Mouse (Mus musculus) erythroblast, embryonic 14.5 days (primary cell): ENCODE data around the gene Polr2m. TPM values are rescaled to one million over a fixed set of nuclear protein-coding genes. Genes with fewer than 3 reads are reported as not detected.
"Not testable (repeated sequence)": the region's sequence is repeated elsewhere in the genome, so short reads cannot be mapped to it uniquely, and the experiment has no call there.

Experiments used
- H3K27me3 ChIP-seq: 2 replicates; pipeline ENCODE4 v1.6.1; 2012; ENCODE audit warnings: inconsistent platforms; ENCODE audit not compliant: control insufficient read depth
- H3K36me3 ChIP-seq: 2 replicates; pipeline ENCODE4 v1.6.1; 2012; ENCODE audit warnings: mild to moderate bottlenecking, inconsistent platforms; ENCODE audit not compliant: control insufficient read depth
- H3K4me1 ChIP-seq: 2 replicates; pipeline ENCODE4 v1.6.1; 2012; ENCODE audit warnings: inconsistent platforms; ENCODE audit not compliant: control insufficient read depth
- H3K4me3 ChIP-seq: replicated peaks from 2 replicates; pipeline ENCODE3; 2012; ENCODE audit warnings: moderate library complexity, mild to moderate bottlenecking, inconsistent platforms
- H3K9me3 ChIP-seq: 2 replicates; pipeline ENCODE4 v1.6.1; 2012; ENCODE audit warnings: low read length, inconsistent platforms, mixed read lengths; ENCODE audit not compliant: control insufficient read depth
- GATA1 ChIP-seq: IDR thresholded peaks from 2 replicates; pipeline ENCODE4 v1.6.1; 2012; ENCODE audit warnings: low read length, inconsistent platforms, mixed read lengths
- TAL1 ChIP-seq: IDR thresholded peaks from 3 replicates; pipeline ENCODE4 v1.6.1; 2012; ENCODE audit warnings: low read length, inconsistent platforms, mixed read lengths
- polyA plus RNA-seq: library from polyadenylated mRNA; stranded (reverse); fragments of >175 nt; gene quantifications from 2 replicates; pipeline ENCODE4 v1.2.3, GENCODE M21; 2012

The Polr2m gene
- polyA plus RNA-seq, 1 experiment = 24.7 TPM

DNA sequence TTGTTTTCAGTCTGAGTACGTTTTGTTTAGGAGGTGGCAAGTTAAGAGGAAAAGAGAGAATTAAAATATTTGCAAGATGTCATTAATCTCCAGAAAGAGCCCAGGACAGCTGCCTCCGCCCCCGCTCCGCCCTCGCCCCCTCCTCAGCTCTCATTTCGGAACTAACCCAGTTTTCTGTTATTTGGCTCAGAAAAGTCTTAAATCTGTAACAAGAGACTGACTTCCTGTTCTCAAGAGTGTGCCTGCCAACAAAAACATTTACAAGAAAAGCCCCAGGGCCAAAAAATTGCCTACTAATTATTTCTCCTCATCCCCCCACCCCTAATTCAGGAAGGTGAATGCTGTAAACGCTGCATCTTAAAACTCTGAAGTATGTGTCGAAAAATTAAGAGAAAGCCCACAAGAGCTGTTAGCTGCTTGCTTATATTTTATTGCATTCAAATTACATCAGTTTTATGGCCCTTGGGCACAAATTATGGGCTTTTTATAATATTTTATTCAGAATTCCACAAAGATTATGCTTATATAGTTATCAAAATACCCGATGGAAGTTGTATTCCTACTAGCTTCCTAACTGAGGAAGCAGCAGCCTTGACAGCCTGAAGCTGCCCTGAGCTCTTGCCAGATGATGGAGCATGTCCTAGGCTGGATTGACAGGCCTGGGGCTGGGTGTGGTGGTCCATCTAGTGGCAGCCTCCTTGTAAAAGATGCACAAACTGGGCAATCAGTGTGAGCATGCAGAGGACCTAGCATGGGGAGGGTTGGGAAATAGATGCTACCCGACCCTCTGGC is 12.9 kb upstream of the Polr2m start:
- Histone ChIP-seq H3K4me3 (no peak overlapping the region), H3K27me3 (no peaks in the 10 kb centered on the region), H3K9me3 (no peaks in the 10 kb centered on the region), H3K4me1 (no peaks in the 10 kb centered on the region), H3K36me3 (no peaks in the 10 kb centered on the region)
- TF ChIP-seq GATA1 = no peak
- no peak for TF ChIP-seq TAL1

- H3K9me3 ChIP-seq = no peaks in the 10 kb centered on the region
- H3K4me1 ChIP-seq = no peaks in the 10 kb centered on the region
- H3K27me3 ChIP-seq = no peaks in the 10 kb centered on the region
- H3K4me3 ChIP-seq = no peak overlapping the region
- no peak for TF ChIP-seq GATA1
- no peak for TF ChIP-seq TAL1
- H3K36me3 ChIP-seq = no peaks in the 10 kb centered on the region
Observed at GRCm38 (mm10) chr9:71496637-71497036, 10.9 kb upstream of the Polr2m start.

GRCm38 (mm10) chr9:71493771-71494170 is 8.0 kb upstream of the Polr2m start:
- H3K27me3 ChIP-seq = peaks cover 10% of the 10 kb centered on the region
- H3K36me3 ChIP-seq = no peaks in the 10 kb centered on the region
- H3K4me1 ChIP-seq = no peaks in the 10 kb centered on the region
- no peak overlapping the region for H3K4me3 ChIP-seq
- TF ChIP-seq TAL1 = no peak
- no peak for TF ChIP-seq GATA1
- H3K9me3 ChIP-seq = no peaks in the 10 kb centered on the region

DNA sequence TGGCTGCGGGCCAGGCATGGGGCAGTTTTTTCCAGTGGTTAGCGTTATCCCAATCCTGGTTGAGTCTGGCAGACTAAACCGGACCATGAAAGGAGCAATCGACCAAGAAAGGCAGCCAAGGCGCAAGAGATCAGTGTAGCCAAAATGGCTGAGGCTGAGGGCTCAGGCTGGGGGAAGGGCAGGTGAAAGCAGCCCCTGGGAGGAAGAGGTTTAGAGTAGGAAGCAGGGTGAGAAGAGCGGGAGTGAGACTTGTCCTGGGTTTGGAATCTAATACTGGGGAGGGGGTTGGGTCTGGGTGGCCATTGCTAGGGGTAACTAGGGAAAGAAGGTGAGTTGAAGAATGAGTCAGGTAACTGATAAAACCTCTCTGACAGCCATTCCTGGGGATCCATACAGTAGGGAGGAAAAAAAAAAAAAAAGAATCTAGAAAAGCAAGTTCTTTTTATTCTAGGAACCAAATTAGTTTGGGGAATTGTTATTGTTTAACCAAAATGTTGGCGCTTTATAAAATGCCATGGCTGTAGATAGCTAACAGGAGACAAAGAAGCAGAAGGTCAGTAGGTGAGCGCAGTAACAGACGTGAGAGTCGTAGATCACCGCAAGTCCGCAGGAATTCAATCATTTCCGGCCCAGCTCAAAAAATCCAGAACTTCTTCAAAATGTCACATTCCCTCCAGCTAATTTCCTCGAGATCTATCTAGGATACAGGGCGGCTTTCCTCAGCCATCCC is 6.7 kb upstream of the Polr2m start:
- Histone ChIP-seq H3K4me1 (no peaks in the 10 kb centered on the region), H3K36me3 (no peaks in the 10 kb centered on the region), H3K9me3 (no peaks in the 10 kb centered on the region), H3K4me3 (no peak overlapping the region), H3K27me3 (peaks cover 19% of the 10 kb centered on the region)
- TF ChIP-seq GATA1 (no peak), TAL1 (no peak)

- H3K36me3 ChIP-seq = no peaks in the 10 kb centered on the region
- H3K27me3 ChIP-seq = peaks cover 20% of the 10 kb centered on the region
- H3K4me1 ChIP-seq = peaks cover 8% of the 10 kb centered on the region
- H3K4me3 ChIP-seq = no peak overlapping the region
- H3K9me3 ChIP-seq = no peaks in the 10 kb centered on the region; the same call in 1 of the 2 replicates
- TF ChIP-seq GATA1 (no peak), TAL1 (no peak)
Observed at GRCm38 (mm10) chr9:71490076-71490475, 4.3 kb upstream of the Polr2m start.

DNA sequence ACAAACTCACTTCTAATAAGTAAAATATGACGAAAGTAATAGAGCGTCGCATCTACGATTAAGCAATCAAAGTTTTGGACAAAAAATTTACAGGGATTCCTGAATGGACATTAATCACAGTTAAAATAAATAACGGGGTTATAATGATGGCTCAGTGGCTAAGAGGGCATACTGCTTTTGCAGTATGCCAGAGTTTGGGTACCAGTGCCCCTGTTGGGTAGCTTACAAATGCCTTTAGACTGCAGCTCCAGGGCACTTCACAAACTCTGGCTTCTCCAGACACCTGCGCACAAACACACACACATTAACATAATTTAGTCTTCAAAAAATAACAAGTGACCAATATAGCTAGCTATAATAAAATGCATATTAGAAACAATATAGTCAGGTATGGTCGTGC is 392 bp upstream of the Polr2m start:
- H3K4me1 ChIP-seq = peaks cover 27% of the 10 kb centered on the region
- peaks cover 28% of the 10 kb centered on the region for H3K36me3 ChIP-seq
- TF ChIP-seq TAL1 (no peak), GATA1 (no peak)
- H3K4me3 ChIP-seq = peak overlapping the region; percentile 95
- H3K27me3 ChIP-seq = peaks cover 20% of the 10 kb centered on the region
- no peaks in the 10 kb centered on the region; the same call in 1 of the 2 replicates for H3K9me3 ChIP-seq

DNA sequence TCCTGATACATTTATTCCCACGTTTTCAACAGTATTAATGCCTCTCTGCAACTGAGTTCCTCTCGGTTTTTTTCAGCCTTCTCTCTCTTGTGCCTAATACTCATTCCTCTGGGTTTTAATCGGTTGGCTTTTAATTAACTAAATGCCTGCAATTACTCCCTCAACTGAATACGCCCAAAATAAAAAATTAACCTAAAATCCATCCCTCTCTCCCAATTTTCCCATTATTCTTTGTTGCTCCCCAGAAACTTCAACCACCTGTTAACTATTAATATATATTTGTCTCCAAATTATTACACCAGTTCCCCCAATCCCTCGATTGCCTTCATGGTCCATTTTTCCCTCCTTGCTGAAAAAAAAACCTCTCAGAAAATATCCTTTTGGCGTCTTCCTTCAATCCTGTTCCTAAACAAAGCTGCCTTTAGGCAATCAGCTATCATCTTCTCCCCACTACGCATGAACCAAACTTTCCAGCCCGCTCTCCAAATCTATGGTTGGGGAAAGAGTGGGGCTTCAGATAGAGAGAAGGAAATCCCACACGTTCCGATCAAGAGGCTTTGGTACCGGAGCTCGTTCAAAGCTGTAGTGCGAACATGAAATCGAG is 762 bp downstream of the Polr2m start:
- Histone ChIP-seq H3K9me3 (no peaks in the 10 kb centered on the region; the same call in 1 of the 2 replicates), H3K4me1 (peaks cover 38% of the 10 kb centered on the region), H3K36me3 (peaks cover 39% of the 10 kb centered on the region), H3K4me3 (peak overlapping the region; percentile 95), H3K27me3 (peaks cover 16% of the 10 kb centered on the region)
- TF ChIP-seq GATA1 (no peak), TAL1 (no peak)

DNA sequence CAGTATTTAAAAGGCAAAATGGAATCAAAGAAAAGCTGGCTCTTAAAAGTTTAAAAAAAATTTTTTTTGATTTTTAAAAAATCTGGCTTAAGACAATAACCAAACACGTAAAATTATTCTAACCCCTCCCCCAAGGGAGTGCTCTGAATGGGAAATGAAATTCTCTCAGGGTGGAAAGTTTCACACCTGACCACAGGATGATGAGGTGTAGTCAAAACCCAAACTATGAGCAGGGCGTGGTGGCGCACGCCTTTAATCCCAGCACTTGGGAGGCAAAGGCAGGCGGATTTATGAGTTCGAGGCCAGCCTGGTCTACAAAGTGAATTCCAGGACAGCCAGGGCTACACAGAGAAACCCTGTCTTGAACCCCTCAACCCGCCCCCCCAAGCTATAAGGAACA is 1.9 kb downstream of the Polr2m start:
- H3K9me3 ChIP-seq, H3K27me3 ChIP-seq, H3K4me3 ChIP-seq: not testable (repeated sequence)
- Histone ChIP-seq H3K4me1 (peaks cover 43% of the 10 kb centered on the region), H3K36me3 (peaks cover 50% of the 10 kb centered on the region)

DNA sequence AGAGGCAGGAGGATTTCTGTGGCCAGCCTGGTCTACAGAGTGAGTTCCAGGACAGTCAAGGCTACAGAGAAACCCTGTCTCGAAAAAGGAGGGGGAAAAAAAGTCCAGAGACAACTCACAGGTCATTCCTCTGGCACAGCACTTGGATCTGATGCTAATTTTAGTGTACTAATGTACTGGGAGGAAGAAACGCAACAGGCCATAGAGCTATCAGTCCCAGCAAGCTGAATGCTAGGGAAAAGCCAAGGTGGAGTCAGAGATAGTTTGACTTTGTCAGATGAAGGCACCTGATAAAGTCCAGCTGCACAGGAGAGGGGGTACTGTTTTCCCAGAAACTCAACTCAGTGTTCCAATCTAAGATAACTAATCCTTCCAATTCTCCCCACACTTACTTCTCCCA is 5.4 kb downstream of the Polr2m start:
- H3K4me1 ChIP-seq = peaks cover 35% of the 10 kb centered on the region
- no peaks in the 10 kb centered on the region; the same call in 1 of the 2 replicates for H3K9me3 ChIP-seq
- H3K27me3 ChIP-seq = no peaks in the 10 kb centered on the region
- TF ChIP-seq GATA1 (peak; percentile 54; the same call in 1 of the 2 replicates), TAL1 (peak; percentile 40; the same call in 1 of the 3 replicates)
- H3K36me3 ChIP-seq = peaks cover 85% of the 10 kb centered on the region
- H3K4me3 ChIP-seq = no peak overlapping the region
